Mouse (Mus musculus) CH12.LX (cell line): ENCODE data around the gene Tgds.

Experiments used
- BHLHE40 ChIP-seq: IDR thresholded peaks from 2 replicates; pipeline ENCODE4 v1.6.1; 2011; ENCODE audit warnings: mild to moderate bottlenecking, low read depth, low read length, improper control_type of control experiment
- CTCF ChIP-seq, 2 experiments: IDR thresholded peaks in 1 of 2; conservative IDR thresholded peaks in 1 of 2; 2 replicates each; pipeline ENCODE4 v1.5.1; 2011 to 2012; ENCODE audit warnings: low read depth in 2 of 2, low read length in 2 of 2, improper control_type of control experiment in 1 of 2, inconsistent platforms in 1 of 2, mild to moderate bottlenecking in 1 of 2, moderate library complexity in 1 of 2
- MEF2A ChIP-seq: IDR thresholded peaks from 2 replicates; pipeline ENCODE4 v1.6.1; 2014; ENCODE audit warnings: low read depth, mild to moderate bottlenecking, inconsistent platforms, low read length, improper control_type of control experiment, borderline replicate concordance

DNA sequence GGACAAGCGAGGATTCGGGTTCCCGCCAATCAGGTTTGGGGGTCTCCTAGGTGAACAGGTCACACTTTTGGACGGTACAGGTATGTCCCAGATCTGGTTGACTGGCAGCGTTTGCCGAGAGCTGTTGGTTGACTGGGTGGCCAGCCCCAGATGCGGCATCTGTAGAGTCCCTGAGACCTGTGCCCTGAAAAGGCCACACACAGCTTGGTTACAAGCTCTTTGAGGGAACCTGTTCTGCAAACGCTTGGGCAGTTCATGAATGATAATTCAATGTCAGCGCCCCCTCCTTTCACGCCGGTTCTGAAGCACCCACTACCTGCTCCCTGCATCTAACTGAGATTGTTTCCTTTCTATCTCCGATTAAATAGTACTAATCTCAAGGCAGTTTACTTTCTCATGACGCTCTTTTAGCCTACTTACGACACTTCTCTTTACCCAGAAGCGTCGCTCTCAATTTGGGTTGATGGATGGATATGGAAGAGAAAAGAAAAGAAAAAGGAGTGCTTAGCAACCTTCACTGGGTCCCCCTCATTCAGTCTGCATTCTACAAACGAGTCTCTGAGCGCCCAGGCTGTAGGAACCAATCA, 42.7 kb downstream of the Tgds start:
- TF ChIP-seq BHLHE40 = no peak
- no peak for TF ChIP-seq CTCF (conservative IDR thresholded peaks at IDR 0.05 in 1 of 2, IDR thresholded peaks at IDR 0.05 in 1 of 2; ENCODE audit: low read depth in 2 of 2, low read length in 2 of 2)
- TF ChIP-seq MEF2A = no peak
